Mouse (Mus musculus) neural tube, embryonic 13.5 days (tissue): Measurements from ENCODE around the gene Krtap8-1. TPM values are rescaled to one million over a fixed set of nuclear protein-coding genes. Genes with fewer than 3 reads are reported as not detected.

Source experiments
- ATAC-seq: fragments of 200-750 bp; cut with Nextera tagmentation; 2 replicates; pipeline ENCODE4 v1.8.0; 2017; ENCODE audit warnings: low read depth, mild to moderate bottlenecking, moderate TSS enrichment, moderate library complexity
- H3K27ac ChIP-seq: fragments of 300-500 bp; sonication (generic); replicated peaks from 2 replicates; pipeline ENCODE4 v1.5.1; 2015; ENCODE audit warnings: moderate library complexity, mild to moderate bottlenecking, inconsistent platforms
- H3K27me3 ChIP-seq: fragments of 300-500 bp; sonication (generic); 2 replicates; pipeline ENCODE4 v1.6.1; 2015; ENCODE audit warnings: mild to moderate bottlenecking, inconsistent platforms
- H3K36me3 ChIP-seq: fragments of 300-500 bp; sonication (generic); 2 replicates; pipeline ENCODE4 v1.6.1; 2015; ENCODE audit warnings: mild to moderate bottlenecking, inconsistent platforms
- H3K4me1 ChIP-seq: fragments of 300-500 bp; sonication (generic); replicated peaks from 2 replicates; pipeline ENCODE4 v1.6.1; 2015; ENCODE audit warnings: inconsistent platforms
- H3K4me2 ChIP-seq: fragments of 300-500 bp; sonication (generic); 2 replicates; pipeline ENCODE4 v1.6.1; 2015; ENCODE audit warnings: inconsistent platforms, mild to moderate bottlenecking, moderate library complexity
- H3K4me3 ChIP-seq: fragments of 300-500 bp; sonication (generic); 2 replicates; pipeline ENCODE4 v1.5.1; 2015; ENCODE audit warnings: mild to moderate bottlenecking, inconsistent platforms
- H3K9ac ChIP-seq: fragments of 300-500 bp; sonication (generic); 2 replicates; pipeline ENCODE4 v1.6.1; 2015; ENCODE audit warnings: moderate library complexity, mild to moderate bottlenecking, inconsistent platforms
- H3K9me3 ChIP-seq: fragments of 300-500 bp; sonication (generic); 2 replicates; pipeline ENCODE4 v1.6.1; 2016; ENCODE audit warnings: inconsistent platforms
- WGBS: fragments of 180-500 bp; shearing (Covaris S2); methylation state at CpG from one replicate; pipeline ENCODE4 v1.1.7; 2015; 5-methylcytosine and 5-hydroxymethylcytosine counted together
- polyA plus RNA-seq: library from polyadenylated mRNA; unstranded; fragments of >200 nt; fragmentation: Nextera tagmentation; extraction: Ambion mirVana; gene quantifications from 2 replicates; pipeline ENCODE4 v1.2.1, GENCODE M21; 2015

Krtap8-1 gene
- not detected in 2 replicates for polyA plus RNA-seq

- no peaks in the 10 kb centered on the region for H3K9me3 ChIP-seq
- no peak within 1 kb of the TSS for H3K4me3 ChIP-seq
- no peaks in the 10 kb centered on the region for H3K4me1 ChIP-seq
- no peak within 1 kb of the TSS for H3K9ac ChIP-seq
- H3K27me3 ChIP-seq, result no peaks in the 10 kb centered on the region
- ATAC-seq, result no peak
- H3K4me2 ChIP-seq, result no peak within 1 kb of the TSS
- H3K36me3 ChIP-seq, result no peaks in the 10 kb centered on the region
- H3K27ac ChIP-seq, result no peak within 1 kb of the TSS
- WGBS, result 88% methylated on average over 7 of the region's 7 CpGs
Observed at GRCm38 (mm10) chr16:89487852-89488251, at the start of gene Krtap8-1. Gene Krtap8-1, minus strand, starts transcription at chr16:89487952.

DNA sequence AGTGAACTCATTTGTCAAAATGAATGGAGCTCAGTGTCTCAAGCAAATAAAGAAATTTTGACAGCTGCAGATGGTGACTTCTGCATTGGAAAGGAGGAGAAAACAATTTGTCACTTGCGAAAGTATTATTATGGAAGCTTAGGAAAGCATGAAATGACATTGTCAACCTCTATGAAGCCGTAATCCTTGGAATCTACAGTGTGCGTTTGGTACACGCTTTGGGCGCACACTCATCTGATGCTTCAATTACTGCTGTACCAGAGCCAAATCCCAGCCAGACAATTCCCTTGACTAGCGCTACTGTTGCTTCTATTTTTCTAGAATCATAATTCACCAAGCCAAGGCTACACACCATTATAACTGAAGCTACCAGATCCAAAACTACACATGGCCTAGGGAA, 49.6 kb upstream of the Krtap8-1 start:
- no peak overlapping the region for H3K4me3 ChIP-seq
- WGBS, result 81% methylated on average over 6 of the region's 6 CpGs
- ATAC-seq, result no peak

GRCm38 (mm10) chr16:89530547-89530946, 42.8 kb upstream of the Krtap8-1 start:
- Histone ChIP-seq H3K36me3 (no peaks in the 10 kb centered on the region), H3K27ac (peak overlapping the region; percentile 54), H3K9ac (0 out of 2 replicates have a peak overlapping the region, but pooled peaks have one; percentile 8), H3K27me3 (no peaks in the 10 kb centered on the region), H3K4me2 (peak overlapping the region; percentile 3; the same call in 1 of the 2 replicates), H3K4me1 (peaks cover 27% of the 10 kb centered on the region), H3K4me3 (no peak overlapping the region), H3K9me3 (no peaks in the 10 kb centered on the region)
- ATAC-seq, result peak; percentile 62
- WGBS, result 17% methylated on average over 7 of the region's 7 CpGs

More for the DNA sequence above, 49.6 kb upstream of the Krtap8-1 start:
- no peaks in the 10 kb centered on the region for H3K9me3 ChIP-seq
- H3K4me2 ChIP-seq, result no peak overlapping the region
- no peaks in the 10 kb centered on the region for H3K36me3 ChIP-seq
- H3K27me3 ChIP-seq, result no peaks in the 10 kb centered on the region
- H3K4me1 ChIP-seq, result peaks cover 11% of the 10 kb centered on the region; the same call in 1 of the 2 replicates
- no peak overlapping the region for H3K9ac ChIP-seq
- no peak overlapping the region for H3K27ac ChIP-seq

DNA sequence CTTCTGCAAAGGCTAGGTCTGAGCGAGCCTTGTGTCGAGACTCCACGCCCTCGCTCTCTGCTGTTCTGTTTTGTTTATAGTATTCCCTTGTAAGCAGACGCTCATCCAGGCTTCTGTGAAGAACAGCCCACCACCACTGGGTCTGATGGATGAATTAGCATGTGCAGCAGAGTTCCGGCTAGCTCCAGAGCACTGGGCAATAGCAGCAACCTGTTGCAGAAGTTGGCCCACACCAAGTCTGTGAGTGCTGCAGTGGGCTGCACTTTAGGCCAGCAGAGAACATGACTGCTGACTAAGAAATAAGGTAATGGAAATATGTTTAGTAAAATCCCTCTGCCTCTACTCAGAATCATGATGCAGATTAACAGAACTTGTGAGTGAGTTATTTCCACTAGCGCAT, 42.1 kb upstream of the Krtap8-1 start:
- Histone ChIP-seq H3K9ac (no peak overlapping the region), H3K9me3 (no peaks in the 10 kb centered on the region), H3K4me3 (no peak overlapping the region), H3K36me3 (no peaks in the 10 kb centered on the region), H3K27me3 (no peaks in the 10 kb centered on the region), H3K27ac (0 out of 2 replicates have a peak overlapping the region, but pooled peaks have one; percentile 54), H3K4me1 (peaks cover 27% of the 10 kb centered on the region), H3K4me2 (no peak overlapping the region)
- peak; percentile 38; the same call in 1 of the 2 replicates for ATAC-seq
- WGBS, result 54% methylated on average over 7 of the region's 7 CpGs

DNA sequence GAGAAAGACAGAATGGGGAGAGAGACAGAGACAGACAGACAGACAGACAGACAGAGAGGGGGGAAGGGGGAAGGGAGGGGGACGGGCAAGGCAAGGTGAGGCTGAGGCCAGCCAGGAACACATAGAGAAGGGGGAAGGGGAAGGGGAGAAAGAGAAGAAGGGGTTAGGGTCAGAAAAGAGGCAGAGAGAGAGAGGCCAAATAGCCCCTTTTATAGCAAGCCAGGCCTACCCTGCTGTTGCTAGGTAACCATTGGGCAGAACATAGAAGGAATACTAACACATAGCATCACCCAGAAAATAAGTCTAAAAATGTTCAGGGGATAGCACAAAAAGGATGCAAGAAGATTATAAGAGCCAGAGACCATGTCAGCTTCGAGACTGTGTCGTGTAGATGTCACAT, 40.6 kb upstream of the Krtap8-1 start:
- peak; percentile 61 for ATAC-seq
- no peak overlapping the region for H3K27ac ChIP-seq
- H3K4me1 ChIP-seq, result peaks cover 27% of the 10 kb centered on the region
- H3K9me3 ChIP-seq, result no peaks in the 10 kb centered on the region
- H3K4me2 ChIP-seq, result no peak overlapping the region
- no peak overlapping the region for H3K4me3 ChIP-seq
- H3K9ac ChIP-seq, result no peak overlapping the region
- H3K27me3 ChIP-seq, result no peaks in the 10 kb centered on the region
- H3K36me3 ChIP-seq, result no peaks in the 10 kb centered on the region
- WGBS, result 66% methylated on average over 3 of the region's 3 CpGs

- H3K9me3 ChIP-seq, result no peaks in the 10 kb centered on the region
Observed at GRCm38 (mm10) chr16:89520996-89521395, 33.2 kb upstream of the Krtap8-1 start.

DNA sequence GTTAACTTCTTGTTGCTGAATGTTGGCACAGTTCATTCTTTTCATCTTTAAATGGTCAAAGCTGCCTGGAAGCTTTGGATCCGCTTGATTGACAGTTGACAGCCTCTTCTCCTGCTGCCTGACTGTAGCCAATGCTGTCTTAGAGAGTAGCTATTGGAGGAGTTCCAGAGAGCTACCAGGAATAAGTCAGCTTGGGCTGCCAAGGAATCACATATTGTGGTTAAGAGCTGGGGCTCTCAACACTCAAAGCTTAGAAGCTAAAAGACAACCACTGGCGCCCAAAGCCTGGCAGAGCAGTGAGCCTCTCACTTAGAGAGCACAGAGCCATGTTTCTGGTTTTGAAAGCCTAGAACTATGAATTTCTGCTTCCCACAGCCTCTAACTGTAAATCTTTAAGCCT, 32.8 kb upstream of the Krtap8-1 start:
- WGBS, result 91% methylated on average over 2 of the region's 2 CpGs
- no peak for ATAC-seq
- no peaks in the 10 kb centered on the region for H3K9me3 ChIP-seq

More at GRCm38 (mm10) chr16:89520996-89521395, 33.2 kb upstream of the Krtap8-1 start:
- Histone ChIP-seq H3K36me3 (no peaks in the 10 kb centered on the region), H3K4me2 (no peak overlapping the region), H3K27ac (no peak overlapping the region), H3K4me3 (no peak overlapping the region), H3K9ac (no peak overlapping the region), H3K4me1 (no peaks in the 10 kb centered on the region), H3K27me3 (no peaks in the 10 kb centered on the region)
- no peak for ATAC-seq
- WGBS, result 88% methylated on average over 4 of the region's 4 CpGs

DNA sequence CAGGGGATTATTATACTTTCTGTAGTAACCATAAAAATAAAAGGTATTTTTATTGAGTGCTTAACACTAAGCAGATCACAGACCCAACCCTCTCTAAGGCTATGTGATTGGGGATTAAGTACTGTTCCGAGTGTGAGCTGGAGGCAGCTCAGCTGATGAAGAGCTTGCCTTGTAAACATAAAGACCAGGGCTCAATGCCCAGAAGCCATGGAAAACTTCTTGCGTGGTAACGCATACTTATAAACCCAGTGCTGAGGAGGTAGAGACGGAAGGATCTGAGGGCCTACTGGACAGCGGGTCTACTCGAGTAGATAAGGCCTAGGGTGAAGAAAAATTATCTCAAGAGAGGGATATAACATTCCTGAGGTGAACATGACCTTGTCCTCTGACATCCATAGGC, 32.3 kb upstream of the Krtap8-1 start:
- ATAC-seq, result no peak
- H3K9ac ChIP-seq, result no peak overlapping the region
- no peak overlapping the region for H3K27ac ChIP-seq
- H3K9me3 ChIP-seq, result no peaks in the 10 kb centered on the region
- H3K27me3 ChIP-seq, result no peaks in the 10 kb centered on the region
- 88% methylated on average over 6 of the region's 6 CpGs for WGBS
- H3K36me3 ChIP-seq, result no peaks in the 10 kb centered on the region
- H3K4me2 ChIP-seq, result no peak overlapping the region
- no peaks in the 10 kb centered on the region for H3K4me1 ChIP-seq
- no peak overlapping the region for H3K4me3 ChIP-seq

More for the DNA sequence above, 32.8 kb upstream of the Krtap8-1 start:
- Histone ChIP-seq H3K4me3 (no peak overlapping the region), H3K27ac (no peak overlapping the region), H3K36me3 (no peaks in the 10 kb centered on the region), H3K4me2 (no peak overlapping the region), H3K9ac (no peak overlapping the region), H3K27me3 (no peaks in the 10 kb centered on the region), H3K4me1 (no peaks in the 10 kb centered on the region)

DNA sequence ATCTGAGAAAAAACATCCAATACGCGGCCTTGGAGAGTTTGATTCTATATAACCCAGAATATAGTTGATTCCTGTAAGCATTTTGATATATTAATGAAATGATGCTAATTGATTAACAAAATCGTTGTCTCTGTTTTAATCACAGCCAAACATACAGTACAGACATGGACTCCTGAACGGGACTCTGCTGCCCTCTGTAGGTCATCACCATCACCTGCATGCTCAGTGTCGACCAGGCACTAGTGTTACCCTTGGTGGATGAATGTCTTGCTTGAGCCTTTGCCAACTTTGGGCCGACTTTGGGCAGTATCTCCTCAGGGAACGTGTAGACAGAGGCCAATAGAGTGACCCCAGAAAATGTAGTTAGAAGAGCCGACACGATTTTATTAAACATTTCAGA, 29.9 kb upstream of the Krtap8-1 start:
- Histone ChIP-seq H3K4me2 (no peak overlapping the region), H3K36me3 (no peaks in the 10 kb centered on the region)
- ATAC-seq, result no peak

GRCm38 (mm10) chr16:89513431-89513830, 25.7 kb upstream of the Krtap8-1 start:
- Histone ChIP-seq H3K4me2 (no peak overlapping the region), H3K4me1 (peaks cover 4% of the 10 kb centered on the region; the same call in 1 of the 2 replicates), H3K9me3 (no peaks in the 10 kb centered on the region), H3K27me3 (no peaks in the 10 kb centered on the region), H3K27ac (no peak overlapping the region), H3K9ac (no peak overlapping the region), H3K4me3 (no peak overlapping the region), H3K36me3 (no peaks in the 10 kb centered on the region)
- WGBS, result 50% methylated on average over 7 of the region's 7 CpGs
- peak; percentile 26; the same call in 1 of the 2 replicates for ATAC-seq

More for the DNA sequence above, 29.9 kb upstream of the Krtap8-1 start:
- H3K9ac ChIP-seq, result no peak overlapping the region
- 64% methylated on average over 9 of the region's 9 CpGs for WGBS
- H3K27ac ChIP-seq, result no peak overlapping the region
- no peaks in the 10 kb centered on the region for H3K9me3 ChIP-seq
- no peak overlapping the region for H3K4me3 ChIP-seq
- H3K4me1 ChIP-seq, result peaks cover 4% of the 10 kb centered on the region; the same call in 1 of the 2 replicates
- no peaks in the 10 kb centered on the region for H3K27me3 ChIP-seq

DNA sequence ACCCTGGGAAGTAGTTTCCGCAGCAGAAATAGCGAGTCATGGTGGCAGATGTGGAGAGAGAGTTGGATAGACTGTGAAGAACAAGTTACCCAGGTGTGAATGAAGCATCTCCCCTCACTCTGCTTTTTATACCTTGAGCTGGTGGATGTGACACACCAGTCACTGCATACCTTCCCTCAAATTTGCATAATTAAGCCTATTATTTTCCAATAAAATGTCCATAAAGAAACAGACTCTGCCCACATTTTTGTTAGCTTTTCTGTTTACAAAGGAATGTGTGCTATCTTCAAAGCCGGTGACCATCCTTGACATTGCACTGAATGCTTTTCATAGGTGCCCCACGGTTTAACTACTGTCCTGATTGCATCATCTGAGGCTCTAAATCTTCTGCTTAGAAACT, 20.5 kb upstream of the Krtap8-1 start, which contains the start of gene Krtap7-1:
Gene Krtap7-1, minus strand, starts transcription at position 101 of the 400 bp plus-strand sequence.
- Histone ChIP-seq H3K4me2 (no peak within 1 kb of the TSS), H3K36me3 (no peaks in the 10 kb centered on the region), H3K4me1 (peaks cover under 1% of the 10 kb centered on the region; the same call in 1 of the 2 replicates), H3K4me3 (no peak within 1 kb of the TSS), H3K27me3 (no peaks in the 10 kb centered on the region), H3K27ac (no peak within 1 kb of the TSS), H3K9ac (no peak within 1 kb of the TSS), H3K9me3 (no peaks in the 10 kb centered on the region)
- ATAC-seq, result no peak
- 89% methylated on average over 4 of the region's 4 CpGs for WGBS

- Histone ChIP-seq H3K4me1 (no peaks in the 10 kb centered on the region), H3K27me3 (no peaks in the 10 kb centered on the region), H3K9me3 (no peaks in the 10 kb centered on the region), H3K4me2 (no peak overlapping the region), H3K4me3 (no peak overlapping the region), H3K36me3 (no peaks in the 10 kb centered on the region), H3K27ac (no peak overlapping the region), H3K9ac (no peak overlapping the region)
- WGBS, result 88% methylated on average over 2 of the region's 2 CpGs
- ATAC-seq, result no peak
Observed at GRCm38 (mm10) chr16:89503571-89503970, 15.8 kb upstream of the Krtap8-1 start.

- no peak overlapping the region for H3K27ac ChIP-seq
- H3K4me2 ChIP-seq, result no peak overlapping the region
- no peaks in the 10 kb centered on the region for H3K4me1 ChIP-seq
- H3K27me3 ChIP-seq, result no peaks in the 10 kb centered on the region
- H3K9me3 ChIP-seq, result no peaks in the 10 kb centered on the region
- WGBS, result 84% methylated on average over 5 of the region's 5 CpGs
- no peak overlapping the region for H3K9ac ChIP-seq
- H3K36me3 ChIP-seq, result no peaks in the 10 kb centered on the region
- ATAC-seq, result no peak
- H3K4me3 ChIP-seq, result no peak overlapping the region
Observed at GRCm38 (mm10) chr16:89501870-89502269, 14.1 kb upstream of the Krtap8-1 start.
